Mouse (Mus musculus) embryonic facial prominence, embryonic 15.5 days (tissue): ENCODE data around the gene Smg6. TPM values are rescaled to one million over a fixed set of nuclear protein-coding genes. Genes with fewer than 3 reads are reported as not detected.

Source experiments
- ATAC-seq: fragments of 200-750 bp; cut with Nextera tagmentation; 2 replicates; pipeline ENCODE4 v1.8.0; 2017; ENCODE audit warnings: low read depth, moderate TSS enrichment; ENCODE audit not compliant: insufficient number of reproducible peaks, low FRiP score, low TSS enrichment
- H3K27ac ChIP-seq: fragments of 300-500 bp; sonication (generic); replicated peaks from 2 replicates; pipeline ENCODE4 v1.5.1; 2015; ENCODE audit warnings: mild to moderate bottlenecking, inconsistent platforms
- H3K27me3 ChIP-seq: fragments of 300-500 bp; sonication (generic); 2 replicates; pipeline ENCODE4 v1.6.1; 2015; ENCODE audit warnings: inconsistent platforms
- H3K36me3 ChIP-seq: fragments of 300-500 bp; sonication (generic); 2 replicates; pipeline ENCODE4 v1.6.1; 2015; ENCODE audit warnings: mild to moderate bottlenecking, inconsistent platforms
- H3K4me1 ChIP-seq: fragments of 300-500 bp; sonication (generic); 2 replicates; pipeline ENCODE4 v1.6.1; 2015; ENCODE audit warnings: inconsistent platforms
- H3K4me2 ChIP-seq: fragments of 300-500 bp; sonication (generic); replicated peaks from 2 replicates; pipeline ENCODE4 v1.6.1; 2015; ENCODE audit warnings: mild to moderate bottlenecking, inconsistent platforms
- H3K4me3 ChIP-seq: fragments of 300-500 bp; sonication (generic); replicated peaks from 2 replicates; pipeline ENCODE4 v1.5.1; 2015; ENCODE audit warnings: mild to moderate bottlenecking, inconsistent platforms
- H3K9ac ChIP-seq: fragments of 300-500 bp; sonication (generic); 2 replicates; pipeline ENCODE4 v1.6.1; 2015; ENCODE audit warnings: inconsistent platforms
- H3K9me3 ChIP-seq: fragments of 300-500 bp; sonication (generic); replicated peaks from 2 replicates; pipeline ENCODE4 v1.6.1; 2016; ENCODE audit warnings: inconsistent platforms
- WGBS: fragments of 180-500 bp; shearing (Covaris S2); methylation state at CpG from one replicate; pipeline ENCODE4 v1.1.7; 2015; 5-methylcytosine and 5-hydroxymethylcytosine counted together
- polyA plus RNA-seq: library from polyadenylated mRNA; unstranded; fragments of >200 nt; fragmentation: Nextera tagmentation; extraction: Ambion mirVana; gene quantifications from 2 replicates; pipeline ENCODE4 v1.2.1, GENCODE M21; 2015

Smg6 gene
- polyA plus RNA-seq, 1 experiment from 2014 or later: 18.1 TPM

GRCm38 (mm10) chr11:75194121-75194849 is 268.7 kb downstream of the Smg6 start:
- H3K27ac ChIP-seq: no peak overlapping the region
- no peaks in the 10 kb centered on the region for H3K36me3 ChIP-seq
- peak overlapping the region; percentile 93 for H3K4me2 ChIP-seq
- H3K4me3 ChIP-seq: peak overlapping the region; percentile 62
- no peaks in the 10 kb centered on the region for H3K9me3 ChIP-seq
- WGBS: under 1% methylated on average over 52 of the region's 52 CpGs
- ATAC-seq: no peak
- H3K27me3 ChIP-seq: peaks cover 75% of the 10 kb centered on the region
- peak overlapping the region; percentile 48 for H3K9ac ChIP-seq
- H3K4me1 ChIP-seq: peaks cover 64% of the 10 kb centered on the region

GRCm38 (mm10) chr11:75194850-75195461 is 269.3 kb downstream of the Smg6 start:
- Histone ChIP-seq H3K4me2 (peak overlapping the region; percentile 93), H3K36me3 (no peaks in the 10 kb centered on the region), H3K27ac (no peak overlapping the region), H3K4me3 (peak overlapping the region; percentile 62), H3K9ac (peak overlapping the region; percentile 48; the same call in 1 of the 2 replicates), H3K27me3 (peaks cover 75% of the 10 kb centered on the region), H3K4me1 (peaks cover 62% of the 10 kb centered on the region), H3K9me3 (no peaks in the 10 kb centered on the region)
- ATAC-seq: no peak
- under 1% methylated on average over 39 of the region's 39 CpGs for WGBS

- no peak overlapping the region for H3K9ac ChIP-seq
- H3K36me3 ChIP-seq: no peaks in the 10 kb centered on the region
- WGBS: 58% methylated on average over 6 of the region's 6 CpGs
- H3K4me1 ChIP-seq: peaks cover 58% of the 10 kb centered on the region
- no peak overlapping the region for H3K27ac ChIP-seq
- H3K9me3 ChIP-seq: no peaks in the 10 kb centered on the region
- H3K4me2 ChIP-seq: no peak overlapping the region
- H3K27me3 ChIP-seq: peaks cover 72% of the 10 kb centered on the region
- no peak overlapping the region for H3K4me3 ChIP-seq
- no peak for ATAC-seq
Observed at GRCm38 (mm10) chr11:75196131-75196530, 270.5 kb downstream of the Smg6 start.

GRCm38 (mm10) chr11:75197956-75198355 is 272.3 kb downstream of the Smg6 start:
- Histone ChIP-seq H3K4me1 (peaks cover 41% of the 10 kb centered on the region), H3K27me3 (peaks cover 63% of the 10 kb centered on the region), H3K36me3 (no peaks in the 10 kb centered on the region), H3K9me3 (no peaks in the 10 kb centered on the region), H3K4me3 (no peak overlapping the region), H3K9ac (no peak overlapping the region), H3K27ac (no peak overlapping the region), H3K4me2 (no peak overlapping the region)
- 38% methylated on average over 7 of the region's 7 CpGs for WGBS
- ATAC-seq: no peak

- WGBS: 72% methylated on average over 4 of the region's 4 CpGs
- H3K27me3 ChIP-seq: peaks cover 55% of the 10 kb centered on the region
- peaks cover 33% of the 10 kb centered on the region for H3K4me1 ChIP-seq
- H3K36me3 ChIP-seq: no peaks in the 10 kb centered on the region
- H3K27ac ChIP-seq: no peak overlapping the region
- no peak overlapping the region for H3K4me3 ChIP-seq
- ATAC-seq: no peak
- no peak overlapping the region for H3K9ac ChIP-seq
- H3K9me3 ChIP-seq: no peaks in the 10 kb centered on the region
- H3K4me2 ChIP-seq: no peak overlapping the region
Observed at GRCm38 (mm10) chr11:75198792-75199191, 273.2 kb downstream of the Smg6 start.

- Histone ChIP-seq H3K27me3 (peaks cover 43% of the 10 kb centered on the region), H3K4me2 (no peak overlapping the region), H3K4me3 (no peak overlapping the region), H3K9me3 (no peaks in the 10 kb centered on the region), H3K4me1 (peaks cover 28% of the 10 kb centered on the region), H3K9ac (no peak overlapping the region), H3K36me3 (no peaks in the 10 kb centered on the region), H3K27ac (no peak overlapping the region)
- 72% methylated on average over 5 of the region's 5 CpGs for WGBS
- ATAC-seq: no peak
Observed at GRCm38 (mm10) chr11:75199951-75200350, 274.3 kb downstream of the Smg6 start.

GRCm38 (mm10) chr11:75200935-75201334 is 275.3 kb downstream of the Smg6 start:
- H3K4me3 ChIP-seq: no peak overlapping the region
- 81% methylated on average over 12 of the region's 12 CpGs for WGBS
- H3K36me3 ChIP-seq: no peaks in the 10 kb centered on the region
- no peak for ATAC-seq
- H3K27me3 ChIP-seq: peaks cover 34% of the 10 kb centered on the region
- no peak overlapping the region for H3K9ac ChIP-seq
- H3K4me2 ChIP-seq: no peak overlapping the region
- no peaks in the 10 kb centered on the region for H3K9me3 ChIP-seq
- peaks cover 19% of the 10 kb centered on the region for H3K4me1 ChIP-seq
- no peak overlapping the region for H3K27ac ChIP-seq

- WGBS: 48% methylated on average over 8 of the region's 8 CpGs
Observed at GRCm38 (mm10) chr11:75201721-75202120, 276.1 kb downstream of the Smg6 start.

GRCm38 (mm10) chr11:75203926-75204325 is 278.3 kb downstream of the Smg6 start:
- Histone ChIP-seq H3K4me3 (no peak overlapping the region), H3K27ac (no peak overlapping the region), H3K4me2 (no peak overlapping the region), H3K9me3 (no peaks in the 10 kb centered on the region), H3K9ac (no peak overlapping the region), H3K4me1 (peaks cover 14% of the 10 kb centered on the region), H3K27me3 (peaks cover 8% of the 10 kb centered on the region; the same call in 1 of the 2 replicates), H3K36me3 (no peaks in the 10 kb centered on the region)
- 78% methylated on average over 4 of the region's 4 CpGs for WGBS
- no peak for ATAC-seq

More at GRCm38 (mm10) chr11:75201721-75202120, 276.1 kb downstream of the Smg6 start:
- H3K4me1 ChIP-seq: peaks cover 14% of the 10 kb centered on the region
- no peak overlapping the region for H3K4me2 ChIP-seq
- H3K9ac ChIP-seq: no peak overlapping the region
- peaks cover 26% of the 10 kb centered on the region; the same call in 1 of the 2 replicates for H3K27me3 ChIP-seq
- H3K4me3 ChIP-seq: no peak overlapping the region
- H3K36me3 ChIP-seq: no peaks in the 10 kb centered on the region
- no peak for ATAC-seq
- H3K27ac ChIP-seq: no peak overlapping the region
- no peaks in the 10 kb centered on the region for H3K9me3 ChIP-seq

- H3K27ac ChIP-seq: no peak overlapping the region
- no peak for ATAC-seq
- peaks cover 7% of the 10 kb centered on the region; the same call in 1 of the 2 replicates for H3K27me3 ChIP-seq
- WGBS: 31% methylated on average over 9 of the region's 9 CpGs
- no peaks in the 10 kb centered on the region for H3K9me3 ChIP-seq
- no peak overlapping the region for H3K4me3 ChIP-seq
- H3K4me1 ChIP-seq: peaks cover 14% of the 10 kb centered on the region
- no peak overlapping the region for H3K4me2 ChIP-seq
- no peak overlapping the region for H3K9ac ChIP-seq
- no peaks in the 10 kb centered on the region for H3K36me3 ChIP-seq
Observed at GRCm38 (mm10) chr11:75204472-75204871, 278.8 kb downstream of the Smg6 start.

GRCm38 (mm10) chr11:75206347-75206746 is 280.7 kb downstream of the Smg6 start:
- Histone ChIP-seq H3K9me3 (no peaks in the 10 kb centered on the region), H3K4me3 (no peak overlapping the region), H3K4me2 (no peak overlapping the region), H3K4me1 (peaks cover 7% of the 10 kb centered on the region; the same call in 1 of the 2 replicates), H3K9ac (no peak overlapping the region), H3K27ac (no peak overlapping the region), H3K36me3 (no peaks in the 10 kb centered on the region), H3K27me3 (peaks cover 7% of the 10 kb centered on the region; the same call in 1 of the 2 replicates)
- ATAC-seq: no peak
- WGBS: 55% methylated on average over 4 of the region's 4 CpGs
